Mouse (Mus musculus) heart, embryonic 12.5 days (tissue): Measurements from ENCODE around the gene Larp1. TPM values are rescaled to one million over a fixed set of nuclear protein-coding genes. Genes with fewer than 3 reads are reported as not detected.

ENCODE experiments used
- ATAC-seq: fragments of 200-750 bp; cut with Nextera tagmentation; 2 replicates; pipeline ENCODE4 v1.8.0; 2017; ENCODE audit warnings: moderate TSS enrichment, moderate library complexity; ENCODE audit not compliant: insufficient number of reproducible peaks, low FRiP score
- H3K27ac ChIP-seq: fragments of 300-500 bp; sonication (generic); 2 replicates; pipeline ENCODE4 v1.5.1; 2016; ENCODE audit warnings: mild to moderate bottlenecking, moderate library complexity; ENCODE audit not compliant: poor library complexity, severe bottlenecking
- H3K27me3 ChIP-seq: fragments of 300-500 bp; sonication (generic); replicated peaks from 2 replicates; pipeline ENCODE4 v1.6.1; 2016; ENCODE audit warnings: mild to moderate bottlenecking, moderate library complexity
- H3K36me3 ChIP-seq: fragments of 300-500 bp; sonication (generic); 2 replicates; pipeline ENCODE4 v1.6.1; 2016; ENCODE audit warnings: mild to moderate bottlenecking, moderate library complexity
- H3K4me1 ChIP-seq: fragments of 300-500 bp; sonication (generic); replicated peaks from 2 replicates; pipeline ENCODE4 v1.6.1; 2016; ENCODE audit warnings: mild to moderate bottlenecking
- H3K4me2 ChIP-seq: fragments of 300-500 bp; sonication (generic); 2 replicates; pipeline ENCODE4 v1.6.1; 2016; ENCODE audit warnings: mild to moderate bottlenecking, moderate library complexity
- H3K4me3 ChIP-seq: fragments of 300-500 bp; sonication (generic); 2 replicates; pipeline ENCODE4 v1.5.1; 2016; ENCODE audit warnings: mild to moderate bottlenecking
- H3K9ac ChIP-seq: fragments of 300-500 bp; sonication (generic); 2 replicates; pipeline ENCODE4 v1.6.1; 2016; ENCODE audit warnings: mild to moderate bottlenecking, moderate library complexity
- H3K9me3 ChIP-seq: fragments of 300-500 bp; sonication (generic); replicated peaks from 2 replicates; pipeline ENCODE4 v1.6.1; 2016; ENCODE audit warnings: mild to moderate bottlenecking, moderate library complexity
- WGBS: fragments of 180-500 bp; shearing (Covaris S2); methylation state at CpG from one replicate; pipeline ENCODE4 v1.1.7; 2016; 5-methylcytosine and 5-hydroxymethylcytosine counted together
- polyA plus RNA-seq: library from polyadenylated mRNA; unstranded; fragments of >200 nt; fragmentation: Nextera tagmentation; extraction: Ambion mirVana; gene quantifications from 2 replicates; pipeline ENCODE4 v1.2.1, GENCODE M21; 2016

The Larp1 gene
- polyA plus RNA-seq, 1 experiment from 2014 or later = 18.3 TPM

- H3K4me2 ChIP-seq = no peak overlapping the region
- H3K9ac ChIP-seq = no peak overlapping the region
- ATAC-seq = no peak
- H3K4me1 ChIP-seq = peaks cover 69% of the 10 kb centered on the region
- H3K27ac ChIP-seq = no peak overlapping the region
- no peak overlapping the region for H3K4me3 ChIP-seq
- no peaks in the 10 kb centered on the region for H3K36me3 ChIP-seq
- H3K27me3 ChIP-seq = no peaks in the 10 kb centered on the region
- 67% methylated on average over 1 of the region's 1 CpGs for WGBS
- H3K9me3 ChIP-seq = no peaks in the 10 kb centered on the region
These were observed 5.7 kb downstream of the Larp1 start for GRCm38 (mm10) chr11:58014604-58015003.

GRCm38 (mm10) chr11:58015339-58015738 lies 6.5 kb downstream of the Larp1 start:
- no peaks in the 10 kb centered on the region for H3K27me3 ChIP-seq
- no peak for ATAC-seq
- peaks cover 76% of the 10 kb centered on the region for H3K4me1 ChIP-seq

GRCm38 (mm10) chr11:58016371-58016770 lies 7.5 kb downstream of the Larp1 start:
- peaks cover 76% of the 10 kb centered on the region for H3K4me1 ChIP-seq
- no peaks in the 10 kb centered on the region for H3K36me3 ChIP-seq
- WGBS = 50% methylated on average over 3 of the region's 3 CpGs
- H3K27me3 ChIP-seq = no peaks in the 10 kb centered on the region
- H3K27ac ChIP-seq = peak overlapping the region; percentile 12; the same call in 1 of the 2 replicates
- H3K4me3 ChIP-seq = no peak overlapping the region
- no peak for ATAC-seq
- H3K9ac ChIP-seq = 0 out of 2 replicates have a peak overlapping the region, but pooled peaks have one; percentile 24
- H3K9me3 ChIP-seq = no peaks in the 10 kb centered on the region
- H3K4me2 ChIP-seq = 0 out of 2 replicates have a peak overlapping the region, but pooled peaks have one; percentile 12

More at GRCm38 (mm10) chr11:58015339-58015738, 6.5 kb downstream of the Larp1 start:
- Histone ChIP-seq H3K4me2 (no peak overlapping the region), H3K4me3 (no peak overlapping the region), H3K27ac (no peak overlapping the region), H3K9me3 (no peaks in the 10 kb centered on the region), H3K9ac (no peak overlapping the region), H3K36me3 (no peaks in the 10 kb centered on the region)
- 73% methylated on average over 2 of the region's 2 CpGs for WGBS

GRCm38 (mm10) chr11:58017422-58017821 lies 8.6 kb downstream of the Larp1 start:
- H3K36me3 ChIP-seq = no peaks in the 10 kb centered on the region
- 37% methylated on average over 1 of the region's 1 CpGs for WGBS
- peak overlapping the region; percentile 40 for H3K27ac ChIP-seq
- no peaks in the 10 kb centered on the region for H3K9me3 ChIP-seq
- H3K9ac ChIP-seq = peak overlapping the region; percentile 23; the same call in 1 of the 2 replicates
- no peak for ATAC-seq
- peaks cover 77% of the 10 kb centered on the region for H3K4me1 ChIP-seq
- H3K27me3 ChIP-seq = no peaks in the 10 kb centered on the region
- peak overlapping the region; percentile 3; the same call in 1 of the 2 replicates for H3K4me2 ChIP-seq
- no peak overlapping the region for H3K4me3 ChIP-seq

GRCm38 (mm10) chr11:58018287-58018686 lies 9.4 kb downstream of the Larp1 start:
- 25% methylated on average over 2 of the region's 2 CpGs for WGBS
- H3K9me3 ChIP-seq = no peaks in the 10 kb centered on the region
- H3K4me1 ChIP-seq = peaks cover 77% of the 10 kb centered on the region
- H3K9ac ChIP-seq = no peak overlapping the region
- no peak overlapping the region for H3K4me3 ChIP-seq
- peak overlapping the region; percentile 3; the same call in 1 of the 2 replicates for H3K27ac ChIP-seq
- peak; percentile 62; the same call in 1 of the 2 replicates for ATAC-seq
- H3K27me3 ChIP-seq = no peaks in the 10 kb centered on the region
- no peak overlapping the region for H3K4me2 ChIP-seq
- no peaks in the 10 kb centered on the region for H3K36me3 ChIP-seq

- no peak for ATAC-seq
These were observed 9.8 kb downstream of the Larp1 start for GRCm38 (mm10) chr11:58018701-58019100.

GRCm38 (mm10) chr11:58021095-58021494 lies 12.2 kb downstream of the Larp1 start:
- no peak overlapping the region for H3K9ac ChIP-seq
- no peaks in the 10 kb centered on the region for H3K27me3 ChIP-seq
- no peak for ATAC-seq
- H3K4me1 ChIP-seq = peaks cover 82% of the 10 kb centered on the region
- H3K9me3 ChIP-seq = no peaks in the 10 kb centered on the region
- WGBS = 36% methylated on average over 1 of the region's 1 CpGs
- peak overlapping the region; percentile 53 for H3K4me2 ChIP-seq
- H3K27ac ChIP-seq = peak overlapping the region; percentile 79
- H3K36me3 ChIP-seq = no peaks in the 10 kb centered on the region
- no peak overlapping the region for H3K4me3 ChIP-seq

More at GRCm38 (mm10) chr11:58018701-58019100, 9.8 kb downstream of the Larp1 start:
- peak overlapping the region; percentile 3; the same call in 1 of the 2 replicates for H3K27ac ChIP-seq
- H3K4me1 ChIP-seq = peaks cover 75% of the 10 kb centered on the region
- WGBS = 64% methylated on average over 4 of the region's 4 CpGs
- no peaks in the 10 kb centered on the region for H3K36me3 ChIP-seq
- no peak overlapping the region for H3K4me2 ChIP-seq
- no peaks in the 10 kb centered on the region for H3K27me3 ChIP-seq
- no peak overlapping the region for H3K4me3 ChIP-seq
- H3K9me3 ChIP-seq = no peaks in the 10 kb centered on the region
- H3K9ac ChIP-seq = no peak overlapping the region

- H3K4me3 ChIP-seq = no peak overlapping the region
These were observed 12.8 kb downstream of the Larp1 start for GRCm38 (mm10) chr11:58021618-58022017.

GRCm38 (mm10) chr11:58024271-58024670 lies 15.4 kb downstream of the Larp1 start:
- H3K9me3 ChIP-seq = no peaks in the 10 kb centered on the region
- 0 out of 2 replicates have a peak overlapping the region, but pooled peaks have one; percentile 41 for H3K9ac ChIP-seq
- H3K4me1 ChIP-seq = peaks cover 67% of the 10 kb centered on the region
- no peaks in the 10 kb centered on the region for H3K36me3 ChIP-seq
- 51% methylated on average over 1 of the region's 1 CpGs for WGBS
- peak overlapping the region; percentile 25; the same call in 1 of the 2 replicates for H3K27ac ChIP-seq
- H3K27me3 ChIP-seq = no peaks in the 10 kb centered on the region
- ATAC-seq = no peak
- H3K4me2 ChIP-seq = no peak overlapping the region
- no peak overlapping the region for H3K4me3 ChIP-seq

More at GRCm38 (mm10) chr11:58021618-58022017, 12.8 kb downstream of the Larp1 start:
- ATAC-seq = no peak
- 23% methylated on average over 2 of the region's 2 CpGs for WGBS
- Histone ChIP-seq H3K9me3 (no peaks in the 10 kb centered on the region), H3K27me3 (no peaks in the 10 kb centered on the region), H3K4me2 (no peak overlapping the region; the same call in 1 of the 2 replicates), H3K36me3 (no peaks in the 10 kb centered on the region), H3K9ac (no peak overlapping the region), H3K27ac (peak overlapping the region; percentile 79), H3K4me1 (peaks cover 81% of the 10 kb centered on the region)

GRCm38 (mm10) chr11:58024671-58025070 lies 15.8 kb downstream of the Larp1 start:
- Histone ChIP-seq H3K4me2 (no peak overlapping the region), H3K9me3 (no peaks in the 10 kb centered on the region), H3K27me3 (no peaks in the 10 kb centered on the region), H3K9ac (0 out of 2 replicates have a peak overlapping the region, but pooled peaks have one; percentile 41), H3K27ac (peak overlapping the region; percentile 25; the same call in 1 of the 2 replicates), H3K4me1 (peaks cover 66% of the 10 kb centered on the region), H3K36me3 (no peaks in the 10 kb centered on the region), H3K4me3 (no peak overlapping the region)
- no peak for ATAC-seq
- 44% methylated on average over 2 of the region's 2 CpGs for WGBS

GRCm38 (mm10) chr11:58025881-58026280 lies 17.0 kb downstream of the Larp1 start:
- Histone ChIP-seq H3K27ac (no peak overlapping the region), H3K9ac (no peak overlapping the region), H3K36me3 (no peaks in the 10 kb centered on the region), H3K4me3 (no peak overlapping the region), H3K4me1 (peaks cover 65% of the 10 kb centered on the region), H3K9me3 (no peaks in the 10 kb centered on the region), H3K27me3 (no peaks in the 10 kb centered on the region), H3K4me2 (no peak overlapping the region)
- ATAC-seq = no peak
- WGBS = 78% methylated on average over 4 of the region's 4 CpGs

- H3K9me3 ChIP-seq = no peaks in the 10 kb centered on the region
These were observed 17.5 kb downstream of the Larp1 start for GRCm38 (mm10) chr11:58026337-58026736.

More at GRCm38 (mm10) chr11:58026337-58026736, 17.5 kb downstream of the Larp1 start:
- no peak overlapping the region for H3K27ac ChIP-seq
- no peak overlapping the region for H3K4me2 ChIP-seq
- no peak for ATAC-seq
- no peaks in the 10 kb centered on the region for H3K36me3 ChIP-seq
- 57% methylated on average over 3 of the region's 3 CpGs for WGBS
- peaks cover 65% of the 10 kb centered on the region for H3K4me1 ChIP-seq
- H3K4me3 ChIP-seq = no peak overlapping the region
- no peaks in the 10 kb centered on the region for H3K27me3 ChIP-seq
- no peak overlapping the region for H3K9ac ChIP-seq
